Mouse (Mus musculus) B cell, adult 2 months (primary cell): ENCODE results near the gene Atp6v1c2.

ENCODE experiments used
- DNase-seq, 2 experiments: peaks; one replicate each; pipeline ENCODE4 v3.0.0; 2022

Gene Atp6v1c2

DNA sequence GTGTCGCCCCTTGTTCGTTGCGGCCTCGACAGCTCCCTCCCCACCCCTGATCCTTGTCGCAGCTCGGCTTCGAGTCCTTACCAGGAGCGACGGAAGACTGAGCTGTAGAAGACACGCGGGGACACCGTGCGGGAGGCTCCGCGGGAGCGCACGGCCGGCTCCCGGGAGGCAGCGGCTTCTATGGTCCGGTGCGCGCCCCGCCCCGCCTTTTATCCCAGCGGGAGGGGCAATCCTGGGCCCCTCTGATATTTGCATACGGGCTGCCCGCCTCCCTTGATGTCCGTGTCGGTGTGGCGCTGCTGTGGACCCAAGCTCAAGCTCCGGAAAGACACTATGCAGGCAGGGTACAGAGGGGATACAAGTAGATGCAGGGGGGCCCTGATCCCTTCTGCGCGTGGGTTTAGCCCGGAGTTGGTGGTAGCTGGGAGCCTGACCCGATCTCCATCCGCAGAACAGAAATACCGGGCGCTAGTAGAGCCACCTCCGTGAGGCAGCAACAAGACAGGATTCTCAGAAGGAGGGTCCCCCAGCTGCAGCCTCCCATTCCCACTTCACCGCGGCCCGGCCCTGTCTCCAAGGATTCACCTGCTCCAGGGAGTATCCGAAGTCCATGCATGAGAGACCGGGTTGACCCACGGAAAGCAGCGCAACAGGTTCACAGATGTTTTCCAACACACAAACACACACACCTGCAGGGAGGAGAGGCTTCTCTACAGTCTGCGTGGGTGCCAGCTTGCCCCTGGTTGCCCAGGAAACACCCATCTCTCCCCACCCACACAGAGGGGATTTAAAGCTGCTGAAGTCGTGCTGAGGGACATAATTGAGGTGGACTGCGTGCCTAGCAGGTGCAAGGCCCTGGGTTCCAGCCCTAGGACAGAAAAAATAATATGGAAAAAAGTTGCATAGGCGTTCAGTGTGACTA is 4.3 kb downstream of the Atp6v1c2 start:
- peak; percentile 37 to 39 for DNase-seq

- DNase-seq, result no peak
Measured at GRCm38 (mm10) chr12:17318453-17318852, 10.7 kb downstream of the Atp6v1c2 start.

- DNase-seq, result no peak
Measured at GRCm38 (mm10) chr12:17317970-17318369, 11.2 kb downstream of the Atp6v1c2 start.

GRCm38 (mm10) chr12:17316096-17316495 is 13.1 kb downstream of the Atp6v1c2 start:
- DNase-seq, result no peak

- DNase-seq, result no peak
Measured at GRCm38 (mm10) chr12:17310852-17311839, 18.0 kb downstream of the Atp6v1c2 start.

DNA sequence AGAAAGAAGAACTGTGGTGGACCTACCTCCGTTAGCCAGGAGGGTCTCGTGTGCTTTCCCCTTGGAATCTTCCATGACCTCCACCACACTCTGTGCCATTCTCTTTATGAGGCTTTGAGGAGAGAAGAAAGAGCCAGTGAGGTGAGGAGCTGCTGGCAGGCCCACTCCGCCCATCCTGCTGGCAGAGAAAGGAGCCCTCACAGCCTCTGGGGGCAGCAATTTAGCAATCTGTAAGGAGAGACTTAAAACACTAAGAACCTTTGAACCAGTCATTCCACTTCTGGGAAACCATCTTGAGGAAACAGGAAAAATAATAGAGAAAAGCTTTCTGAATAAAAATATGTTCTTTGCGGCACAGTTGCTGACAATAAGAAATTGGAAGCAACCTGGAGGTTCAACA is 20.9 kb downstream of the Atp6v1c2 start:
- DNase-seq, result no peak

DNA sequence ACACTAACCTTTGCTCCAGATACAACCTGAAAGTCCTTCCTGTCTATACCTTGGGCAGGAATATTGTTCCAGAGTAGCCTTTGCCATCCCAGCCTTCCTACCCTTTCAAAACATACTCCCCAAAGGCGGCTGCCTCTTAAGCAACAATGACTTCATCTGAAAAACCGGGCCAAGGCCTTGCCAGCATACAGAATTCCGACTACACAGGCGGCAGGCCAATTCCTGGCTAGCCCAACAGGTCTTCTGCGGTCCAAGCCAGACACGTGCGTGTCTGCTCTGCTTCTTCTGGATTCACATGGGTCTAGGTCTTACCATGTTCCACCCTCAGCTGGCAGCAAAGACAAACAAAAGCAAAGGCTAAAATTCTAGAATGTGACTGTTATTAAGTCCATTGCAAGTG is 23.7 kb downstream of the Atp6v1c2 start:
- DNase-seq, result no peak

DNA sequence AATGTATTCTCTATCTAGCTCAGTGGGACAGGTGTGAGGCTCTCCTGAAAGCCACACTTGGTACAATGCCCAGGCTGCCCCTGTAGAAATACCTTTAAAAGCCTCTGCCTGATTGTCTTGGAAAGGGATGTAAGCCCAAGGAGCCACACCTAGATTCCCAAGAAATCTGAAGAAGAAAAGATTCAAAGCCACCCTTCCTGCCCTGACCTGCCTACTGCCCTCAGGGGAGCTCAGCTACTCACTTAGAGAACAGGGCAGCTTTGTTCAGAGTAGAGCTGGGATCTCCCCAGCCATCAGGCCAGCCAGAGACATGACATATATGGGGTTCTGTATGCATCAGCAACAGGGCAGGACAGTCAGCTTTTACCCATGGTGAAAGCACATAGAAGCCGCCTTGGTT is 29.3 kb downstream of the Atp6v1c2 start:
- DNase-seq, result no peak

- no peak for DNase-seq
Measured at GRCm38 (mm10) chr12:17296899-17297298, 32.3 kb downstream of the Atp6v1c2 start.

GRCm38 (mm10) chr12:17290569-17290968 is 38.6 kb downstream of the Atp6v1c2 start:
- DNase-seq, result no peak

- no peak for DNase-seq
Measured at GRCm38 (mm10) chr12:17289913-17290312, 39.2 kb downstream of the Atp6v1c2 start.

DNA sequence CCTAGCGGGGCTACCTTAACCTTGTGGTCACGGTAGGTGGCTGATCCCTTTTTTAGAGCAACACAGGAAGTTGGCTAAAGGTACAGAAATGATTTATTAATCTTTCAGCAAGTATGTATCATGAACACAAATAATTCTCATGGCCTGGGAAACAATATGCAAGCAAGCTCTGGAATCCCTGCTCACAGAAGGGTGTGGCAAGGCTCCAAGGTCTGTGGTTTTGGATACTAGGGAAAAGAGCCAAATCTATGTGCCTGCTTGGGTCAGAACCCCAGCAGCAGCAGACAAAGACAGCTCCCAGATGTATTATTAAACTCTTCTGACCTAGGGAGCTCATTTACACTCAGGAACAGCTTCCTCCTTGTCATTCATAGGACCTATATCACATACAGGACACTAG is 40.1 kb downstream of the Atp6v1c2 start:
- no peak for DNase-seq

DNA sequence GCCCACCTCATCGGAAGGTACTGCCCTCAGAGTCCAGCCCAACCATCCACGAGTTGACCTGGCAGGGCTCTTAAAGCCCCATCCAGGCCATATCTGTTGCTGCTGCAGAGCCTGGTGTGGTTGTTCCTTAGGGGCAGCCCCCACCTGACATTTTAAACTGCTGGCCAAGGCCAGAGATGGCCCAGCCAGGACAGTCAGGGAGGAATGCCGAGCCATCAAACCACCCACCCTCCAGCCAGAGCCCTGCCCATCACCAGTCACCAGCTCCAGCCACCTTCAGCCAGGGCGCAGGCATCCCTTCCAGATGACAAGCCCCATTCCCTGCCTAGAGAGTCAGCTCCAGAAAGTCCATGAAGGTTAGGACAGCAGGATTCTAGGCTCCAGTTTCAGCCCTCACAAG is 40.7 kb downstream of the Atp6v1c2 start:
- no peak for DNase-seq

DNA sequence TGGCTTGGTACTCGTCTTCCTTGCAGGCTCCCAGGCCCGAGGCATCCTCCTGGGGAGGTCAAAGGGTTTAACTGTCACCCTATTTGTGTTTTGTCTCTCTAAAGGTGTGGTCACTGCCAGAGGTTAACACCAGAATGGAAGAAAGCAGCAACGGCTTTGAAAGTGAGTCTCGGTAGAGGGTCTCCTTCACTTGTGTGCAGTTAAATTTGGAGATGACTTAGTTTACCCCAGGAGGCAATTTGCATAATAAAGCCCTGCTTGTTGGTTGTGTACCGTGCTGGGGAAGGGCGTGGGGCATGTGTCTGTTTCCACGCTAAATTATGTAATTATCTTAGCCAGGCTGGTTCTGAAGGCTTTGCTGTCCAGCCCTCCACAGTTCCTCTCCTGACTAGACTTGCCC is 55.3 kb downstream of the Atp6v1c2 start:
- no peak for DNase-seq

GRCm38 (mm10) chr12:17271272-17271671 is 57.9 kb downstream of the Atp6v1c2 start:
- DNase-seq, result peak; percentile 79 to 83

DNA sequence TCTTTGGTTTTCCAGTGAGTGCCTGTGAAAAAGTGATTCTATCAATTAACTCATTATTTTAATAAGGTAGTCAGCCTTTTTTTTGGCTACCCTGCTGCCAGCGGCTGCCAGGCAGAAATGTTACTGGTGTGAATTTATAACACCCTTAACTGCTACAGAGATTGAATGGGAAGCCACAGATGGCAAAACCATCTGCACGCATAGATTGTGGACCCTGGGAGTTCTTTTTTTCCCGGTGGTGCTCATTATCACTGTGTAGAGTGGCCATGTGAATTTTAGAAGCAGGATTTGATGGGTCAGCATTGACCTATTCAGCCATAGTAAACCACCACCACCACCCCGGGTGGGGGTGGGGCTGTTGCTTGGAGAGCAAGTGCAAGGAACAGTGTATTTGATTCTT is 61.8 kb downstream of the Atp6v1c2 start:
- no peak for DNase-seq

- no peak for DNase-seq
Measured at GRCm38 (mm10) chr12:17266673-17266990, 62.5 kb downstream of the Atp6v1c2 start.

GRCm38 (mm10) chr12:17265971-17266672 is 63.0 kb downstream of the Atp6v1c2 start, which contains the start of gene Pdia6:
Gene Pdia6 (plus strand): TSS chr12:17266545.
- peak; percentile 90 to 92 for DNase-seq

- no peak for DNase-seq
Measured at GRCm38 (mm10) chr12:17264826-17265225, 64.3 kb downstream of the Atp6v1c2 start.

- peak in 1 of 2 experiments; percentile 27 for DNase-seq
Measured at GRCm38 (mm10) chr12:17263881-17264280, 65.3 kb downstream of the Atp6v1c2 start.

DNA sequence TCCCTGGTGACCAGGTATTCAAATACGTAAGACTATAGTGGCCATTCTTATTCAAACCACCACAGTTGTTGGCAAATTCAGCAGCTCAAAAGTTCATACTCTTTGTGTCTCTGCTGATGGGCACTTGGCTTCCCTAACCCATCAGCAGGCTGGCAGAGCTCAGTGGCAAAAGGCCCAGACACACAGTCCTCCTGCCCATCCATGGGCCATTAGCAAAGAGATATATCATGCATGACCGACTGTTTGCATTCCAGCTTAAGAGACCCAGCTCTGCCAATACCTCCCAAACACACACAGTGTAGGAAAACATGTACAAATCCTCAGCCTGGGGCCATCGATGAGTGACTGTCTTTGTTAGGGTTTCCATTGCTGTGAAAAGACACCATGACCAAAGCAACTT is 68.2 kb downstream of the Atp6v1c2 start:
- no peak for DNase-seq

GRCm38 (mm10) chr12:17258431-17258830 is 70.7 kb downstream of the Atp6v1c2 start:
- no peak for DNase-seq

GRCm38 (mm10) chr12:17256905-17257304 is 72.3 kb downstream of the Atp6v1c2 start:
- peak; percentile 63 to 65 for DNase-seq
